Mouse (Mus musculus): ENCODE measurements at regions not wholly inside any gene's neighbourhood (a gene's known extent, or its start where the extent isn't known, plus 50 kb on each side); places are given as distances from the start of the nearest gene placed in this dataset.

- ATAC-seq (replicated peaks; ENCODE audit: poor library complexity) = no peak
Observed at GRCm38 (mm10) chr1:147237565-147237964, 743.0 kb downstream of the Brinp3 start.

GRCm38 (mm10) chr1:147239108-147239507 is 744.5 kb downstream of the Brinp3 start:
- ATAC-seq (replicated peaks; ENCODE audit: poor library complexity) = no peak

DNA sequence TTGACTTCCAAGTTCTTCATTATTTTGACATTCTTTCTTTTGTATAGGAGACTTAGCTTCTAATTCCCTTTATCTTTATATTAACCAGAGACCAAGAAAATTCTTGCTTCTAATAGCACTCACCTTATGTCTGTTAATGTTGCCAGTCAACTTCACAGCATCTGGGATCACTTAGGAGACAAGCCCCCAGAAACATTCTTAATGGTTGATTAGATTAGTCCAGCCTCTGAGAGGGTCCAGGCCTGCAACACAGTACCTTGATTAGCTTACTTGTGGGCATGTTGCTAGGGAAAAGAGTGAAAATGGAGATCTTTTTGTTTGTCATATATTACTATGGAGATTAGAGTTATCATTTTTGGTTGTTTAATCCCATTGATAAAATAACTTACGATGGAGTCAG is 778.8 kb downstream of the Brinp3 start:
- no peak for ATAC-seq (replicated peaks; ENCODE audit: poor library complexity)

DNA sequence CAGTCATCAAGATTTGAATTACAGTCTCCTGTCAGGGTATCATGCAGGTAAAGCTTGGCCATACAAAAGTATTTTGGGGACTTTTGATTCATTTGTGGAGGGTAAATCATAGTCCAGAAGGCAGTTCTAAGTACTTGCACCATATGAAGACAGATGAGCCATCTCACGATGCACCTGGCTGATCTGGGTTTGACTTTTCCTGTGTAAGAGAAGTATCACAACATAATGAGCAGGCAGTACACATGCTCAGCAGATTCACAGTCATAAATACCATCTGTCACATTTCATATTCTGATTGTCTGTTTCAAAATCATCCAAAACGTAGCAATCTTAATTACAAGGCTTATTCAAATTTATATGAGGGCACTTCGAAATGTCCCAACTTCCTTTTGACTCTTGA is 796.6 kb downstream of the Brinp3 start:
- ATAC-seq (replicated peaks; ENCODE audit: poor library complexity) = no peak

DNA sequence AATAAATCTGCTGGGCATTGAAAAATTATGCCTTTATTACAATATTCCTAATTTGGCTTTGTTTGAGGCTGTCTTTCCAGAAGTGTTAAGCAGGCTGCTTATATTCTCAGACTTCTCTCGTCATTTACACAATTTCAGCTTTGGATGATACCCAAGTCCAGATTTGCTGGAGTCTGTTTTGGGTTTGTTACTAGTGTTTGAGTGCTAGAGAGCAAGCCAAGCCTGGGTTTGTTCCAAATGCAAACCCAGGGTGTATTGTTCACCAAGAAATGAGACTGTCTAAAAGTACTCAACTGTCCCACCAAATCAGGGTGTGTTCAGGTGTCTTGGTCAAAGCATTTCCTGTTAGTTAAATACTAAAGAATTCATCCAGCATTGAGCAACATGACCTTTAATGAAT is 814.7 kb downstream of the Brinp3 start:
- ATAC-seq (replicated peaks; ENCODE audit: poor library complexity) = no peak

- no peak for ATAC-seq (replicated peaks; ENCODE audit: poor library complexity)
Observed at GRCm38 (mm10) chr1:147343276-147343953, 848.9 kb downstream of the Brinp3 start.

DNA sequence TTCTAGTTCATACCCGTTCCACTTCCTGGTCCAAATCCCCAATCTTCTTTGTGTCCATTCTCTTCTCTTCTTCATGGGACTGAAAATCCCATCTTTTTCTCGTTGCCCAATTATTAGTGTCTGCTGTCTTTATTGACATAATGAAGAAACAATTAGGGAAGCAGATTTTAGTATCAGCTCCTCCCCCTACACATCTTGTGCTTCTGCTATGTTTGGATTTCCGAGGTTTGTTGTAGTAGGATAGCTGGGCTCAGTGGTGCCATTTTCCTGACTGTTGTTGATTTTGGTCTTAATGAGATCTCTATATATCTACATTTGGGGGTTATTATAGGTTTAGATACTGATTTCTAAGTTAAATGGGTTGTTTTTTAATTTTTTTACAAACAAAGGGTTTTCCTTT is 849.5 kb downstream of the Brinp3 start:
- no peak for ATAC-seq (replicated peaks; ENCODE audit: poor library complexity)

Measured in megakaryocyte progenitor cell, adult 5-6 weeks (primary cell).